Mouse (Mus musculus) embryonic facial prominence, embryonic 14.5 days (tissue): ENCODE results near the gene Trim31. TPM values are rescaled to one million over a fixed set of nuclear protein-coding genes. Genes with fewer than 3 reads are reported as not detected.
"Not testable (repeated sequence)": the region's sequence is repeated elsewhere in the genome, so short reads cannot be mapped to it uniquely, and the experiment has no call there.

Experiments used
- ATAC-seq: fragments of 200-750 bp; cut with Nextera tagmentation; 2 replicates; pipeline ENCODE4 v1.8.0; 2017; ENCODE audit warnings: low read depth, moderate number of reproducible peaks, moderate TSS enrichment
- DNase-seq: peaks from one replicate; pipeline ENCODE4 v3.0.0-alpha.2; 2015; ENCODE audit warnings: low spot score
- H3K27ac ChIP-seq: fragments of 300-500 bp; sonication (generic); replicated peaks from 2 replicates; pipeline ENCODE4 v1.5.1; 2014; ENCODE audit warnings: low read depth, mild to moderate bottlenecking, low read length, moderate library complexity
- H3K27me3 ChIP-seq: fragments of 300-500 bp; sonication (generic); replicated peaks from 2 replicates; pipeline ENCODE4 v1.6.1; 2014; ENCODE audit warnings: low read length; ENCODE audit not compliant: control insufficient read depth, insufficient read depth
- H3K36me3 ChIP-seq: fragments of 300-500 bp; sonication (generic); 2 replicates; pipeline ENCODE4 v1.6.1; 2014; ENCODE audit warnings: low read length, mixed read lengths; ENCODE audit not compliant: control insufficient read depth, insufficient read depth
- H3K4me1 ChIP-seq: fragments of 300-500 bp; sonication (generic); 2 replicates; pipeline ENCODE4 v1.6.1; 2014; ENCODE audit warnings: antibody characterized with exemption, low read length; ENCODE audit not compliant: control insufficient read depth, insufficient read depth
- H3K4me2 ChIP-seq: fragments of 300-500 bp; sonication (generic); 2 replicates; pipeline ENCODE4 v1.6.1; 2014; ENCODE audit warnings: low read depth, mild to moderate bottlenecking, low read length, moderate library complexity, mixed read lengths
- H3K4me3 ChIP-seq: fragments of 300-500 bp; sonication (generic); 2 replicates; pipeline ENCODE4 v1.5.1; 2014; ENCODE audit warnings: low read depth, mild to moderate bottlenecking, low read length
- H3K9ac ChIP-seq: fragments of 300-500 bp; sonication (generic); 2 replicates; pipeline ENCODE4 v1.6.1; 2014; ENCODE audit warnings: low read depth, mild to moderate bottlenecking, low read length, moderate library complexity, mixed read lengths
- H3K9me3 ChIP-seq: fragments of 300-500 bp; sonication (generic); 2 replicates; pipeline ENCODE4 v1.6.1; 2016; ENCODE audit warnings: low read length; ENCODE audit not compliant: control insufficient read depth
- WGBS: fragments of 180-500 bp; shearing (Covaris S2); extraction: QIAGEN DNeasy Blood & Tissue Kit; methylation state at CpG from one replicate; pipeline ENCODE4 v1.1.7; 2014; 5-methylcytosine and 5-hydroxymethylcytosine counted together
- polyA plus RNA-seq: library from polyadenylated mRNA; unstranded; fragments of >200 nt; fragmentation: Nextera tagmentation; extraction: Ambion mirVana; gene quantifications from 2 replicates; pipeline ENCODE4 v1.2.1, GENCODE M21; 2014

The Trim31 gene
- polyA plus RNA-seq, 1 experiment from 2014 or later, result not detected

DNA sequence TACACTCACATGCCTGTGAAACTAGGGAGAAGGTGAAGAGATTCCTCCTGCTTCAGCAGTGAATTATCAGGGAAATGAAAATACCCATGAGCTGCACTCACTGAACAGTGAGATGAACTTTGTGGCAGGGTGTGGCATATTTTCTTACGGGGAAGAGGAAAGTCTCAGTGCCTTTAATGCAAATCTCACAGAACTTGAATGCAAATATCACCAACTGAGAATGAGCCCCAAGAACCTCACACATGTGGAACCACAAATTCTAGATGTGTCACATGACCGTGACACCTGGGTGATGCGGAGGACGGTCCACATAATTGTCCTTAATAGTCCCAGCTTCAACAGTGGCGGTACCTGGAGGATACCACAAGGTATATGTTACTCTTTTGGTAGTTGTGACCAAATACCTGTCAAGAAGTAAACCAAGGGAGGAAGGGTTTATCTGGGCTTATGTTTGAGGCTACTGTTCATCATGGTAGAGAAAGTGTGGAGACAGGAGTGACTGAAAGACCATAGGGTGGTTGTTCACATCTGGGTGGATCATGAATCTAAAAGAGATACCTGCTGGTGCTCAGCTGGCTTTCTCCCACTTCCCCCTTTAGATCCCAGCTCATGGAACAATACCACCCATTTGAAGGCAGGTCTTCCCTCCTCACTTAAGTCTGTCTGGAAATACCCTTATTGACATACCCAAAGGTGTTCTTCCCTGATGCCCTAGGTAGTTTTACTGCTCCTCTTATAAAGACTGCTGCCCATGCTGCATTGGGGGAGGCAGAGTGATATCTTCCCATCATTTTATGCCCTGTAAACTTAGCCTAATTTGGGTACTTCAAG lies 7.6 kb upstream of the Trim31 start, which contains the start of gene Trim40:
Gene Trim40, minus strand, starts transcription at position 51 of the 831 bp plus-strand sequence.
- Histone ChIP-seq H3K9me3 (no peaks in the 10 kb centered on the region), H3K9ac (no peak within 1 kb of the TSS), H3K27ac (no peak within 1 kb of the TSS), H3K4me1 (no peaks in the 10 kb centered on the region), H3K36me3 (no peaks in the 10 kb centered on the region), H3K27me3 (0 out of 2 replicates have a peak, but pooled peaks cover 4% of the 10 kb centered on the region), H3K4me2 (no peak within 1 kb of the TSS), H3K4me3 (no peak within 1 kb of the TSS)
- DNase-seq (no peak), ATAC-seq (no peak)
- 80% methylated on average over 5 of the region's 5 CpGs for WGBS

DNA sequence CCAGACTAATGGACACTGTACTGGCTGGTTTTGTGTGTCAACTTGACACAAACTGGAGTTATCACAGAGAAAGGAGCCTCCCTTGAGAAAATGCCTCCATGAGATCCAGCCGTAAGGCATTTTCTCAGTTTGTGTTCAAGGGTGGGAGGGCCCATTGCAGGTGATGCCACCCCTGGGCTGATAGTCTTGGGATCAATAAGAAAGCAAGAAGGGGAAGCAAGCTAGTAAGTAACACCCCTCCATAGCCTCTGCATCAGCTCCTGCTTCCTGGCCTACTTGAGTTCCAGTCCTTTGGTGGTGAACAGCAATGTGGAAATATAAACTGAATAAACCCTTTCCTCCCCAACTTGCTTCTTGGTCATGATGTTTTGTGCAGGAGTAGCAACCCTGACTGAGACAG lies 6.4 kb upstream of the Trim31 start:
- not testable (repeated sequence) for H3K4me3 ChIP-seq, H3K27ac ChIP-seq, H3K9me3 ChIP-seq, H3K4me2 ChIP-seq, ATAC-seq, H3K27me3 ChIP-seq, H3K4me1 ChIP-seq, H3K9ac ChIP-seq, H3K36me3 ChIP-seq, DNase-seq
- WGBS, result 90% methylated on average over 1 of the region's 1 CpGs

- Histone ChIP-seq H3K9me3 (no peaks in the 10 kb centered on the region), H3K9ac (no peak overlapping the region), H3K4me2 (no peak overlapping the region), H3K27me3 (0 out of 2 replicates have a peak, but pooled peaks cover 4% of the 10 kb centered on the region), H3K27ac (no peak overlapping the region), H3K4me1 (no peaks in the 10 kb centered on the region), H3K36me3 (no peaks in the 10 kb centered on the region), H3K4me3 (no peak overlapping the region)
- DNase-seq (peak; percentile 66), ATAC-seq (no peak)
- WGBS, result 11% methylated on average over 2 of the region's 2 CpGs
Observed at GRCm38 (mm10) chr17:36892362-36892761, 5.6 kb upstream of the Trim31 start.

- no peaks in the 10 kb centered on the region for H3K36me3 ChIP-seq
- WGBS, result 67% methylated on average over 5 of the region's 5 CpGs
- no peak overlapping the region for H3K27ac ChIP-seq
- no peak for DNase-seq
- no peak overlapping the region for H3K4me3 ChIP-seq
- no peak overlapping the region for H3K4me2 ChIP-seq
- no peak overlapping the region for H3K9ac ChIP-seq
- 0 out of 2 replicates have a peak, but pooled peaks cover 4% of the 10 kb centered on the region for H3K27me3 ChIP-seq
- no peaks in the 10 kb centered on the region for H3K4me1 ChIP-seq
- no peaks in the 10 kb centered on the region for H3K9me3 ChIP-seq
- ATAC-seq, result no peak
Observed at GRCm38 (mm10) chr17:36893387-36893786, 4.5 kb upstream of the Trim31 start.

DNA sequence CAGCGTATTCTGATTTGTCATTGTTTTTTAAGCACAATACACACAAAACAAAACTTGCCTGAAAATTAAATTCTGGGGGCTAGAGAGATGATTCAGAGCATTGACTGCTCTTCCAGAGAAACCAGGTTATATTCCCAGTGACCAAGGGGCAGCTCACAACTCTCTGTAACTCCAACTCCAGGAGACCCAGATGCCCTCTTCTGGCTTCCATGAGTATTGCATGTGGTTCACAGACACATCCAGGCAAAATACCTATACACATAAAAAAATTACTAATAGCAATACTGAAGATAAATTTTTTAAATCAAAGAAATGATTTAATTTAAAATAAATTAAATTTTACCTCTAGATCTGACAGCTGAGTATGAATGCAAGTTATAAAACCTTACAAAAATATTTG lies 1.3 kb upstream of the Trim31 start:
- Histone ChIP-seq H3K27me3 (no peaks in the 10 kb centered on the region), H3K36me3 (no peaks in the 10 kb centered on the region), H3K27ac (no peak overlapping the region), H3K4me2 (no peak overlapping the region), H3K4me3 (no peak overlapping the region), H3K9ac (no peak overlapping the region), H3K4me1 (no peaks in the 10 kb centered on the region), H3K9me3 (no peaks in the 10 kb centered on the region)
- DNase-seq (peak; percentile 23), ATAC-seq (no peak)
- WGBS, result 82% methylated on average over 1 of the region's 1 CpGs

DNA sequence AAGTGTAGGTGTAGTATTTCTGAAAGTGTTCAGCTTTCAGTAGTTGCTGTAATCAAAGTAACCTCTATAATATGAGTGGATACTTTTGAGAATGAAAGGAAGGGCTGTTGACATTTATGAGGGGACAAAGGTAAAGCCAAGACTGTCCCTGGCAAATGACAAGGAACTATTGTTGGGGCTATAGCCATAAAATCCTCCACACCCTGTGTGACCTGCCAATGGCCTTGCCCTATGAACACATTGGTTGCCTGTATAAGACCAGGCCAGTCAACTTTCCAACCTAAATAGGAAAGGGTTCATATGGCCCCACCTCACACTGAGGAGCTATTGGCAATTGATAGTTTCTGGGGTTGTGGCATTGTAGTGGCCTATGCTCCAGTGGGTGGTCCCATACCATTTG lies 853 bp upstream of the Trim31 start:
- no peak for ATAC-seq
- Histone ChIP-seq H3K27ac (no peak overlapping the region), H3K9me3 (no peaks in the 10 kb centered on the region), H3K4me2 (no peak overlapping the region), H3K9ac (no peak overlapping the region), H3K27me3 (no peaks in the 10 kb centered on the region), H3K4me1 (no peaks in the 10 kb centered on the region), H3K4me3 (no peak overlapping the region), H3K36me3 (no peaks in the 10 kb centered on the region)
- no peak for DNase-seq

GRCm38 (mm10) chr17:36899376-36899775 lies 1.5 kb downstream of the Trim31 start:
- H3K36me3 ChIP-seq, result no peaks in the 10 kb centered on the region
- no peaks in the 10 kb centered on the region for H3K27me3 ChIP-seq

DNA sequence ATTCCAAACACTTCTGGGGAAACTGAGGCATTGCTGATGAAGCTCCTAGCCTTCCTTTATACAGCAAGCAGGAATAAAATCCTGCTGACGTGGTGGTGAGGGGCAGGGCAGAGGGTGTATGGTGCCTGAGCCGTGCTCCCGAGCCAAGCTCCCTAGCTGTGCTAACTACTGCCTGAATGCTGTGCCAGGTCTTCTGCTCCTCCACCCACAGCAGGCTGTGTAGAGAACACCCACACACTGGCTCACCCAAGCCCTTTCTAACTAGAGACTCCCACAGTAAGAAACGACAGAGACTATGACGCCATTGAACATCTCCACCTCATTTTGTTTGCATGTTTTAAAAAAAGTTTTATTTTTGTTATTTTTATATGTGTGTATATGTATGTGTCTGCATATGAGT lies 2.1 kb downstream of the Trim31 start:
- ATAC-seq (no peak), DNase-seq (no peak)
- Histone ChIP-seq H3K4me3 (no peak overlapping the region), H3K4me1 (no peaks in the 10 kb centered on the region), H3K36me3 (no peaks in the 10 kb centered on the region), H3K9me3 (no peaks in the 10 kb centered on the region), H3K27me3 (no peaks in the 10 kb centered on the region), H3K27ac (no peak overlapping the region), H3K9ac (no peak overlapping the region), H3K4me2 (no peak overlapping the region)
- WGBS, result 85% methylated on average over 5 of the region's 5 CpGs

More at GRCm38 (mm10) chr17:36899376-36899775, 1.5 kb downstream of the Trim31 start:
- DNase-seq, result no peak
- WGBS, result 80% methylated on average over 4 of the region's 4 CpGs
- no peak for ATAC-seq
- Histone ChIP-seq H3K4me1 (no peaks in the 10 kb centered on the region), H3K27ac (no peak overlapping the region), H3K9ac (no peak overlapping the region), H3K9me3 (no peaks in the 10 kb centered on the region), H3K4me3 (no peak overlapping the region), H3K4me2 (no peak overlapping the region)

DNA sequence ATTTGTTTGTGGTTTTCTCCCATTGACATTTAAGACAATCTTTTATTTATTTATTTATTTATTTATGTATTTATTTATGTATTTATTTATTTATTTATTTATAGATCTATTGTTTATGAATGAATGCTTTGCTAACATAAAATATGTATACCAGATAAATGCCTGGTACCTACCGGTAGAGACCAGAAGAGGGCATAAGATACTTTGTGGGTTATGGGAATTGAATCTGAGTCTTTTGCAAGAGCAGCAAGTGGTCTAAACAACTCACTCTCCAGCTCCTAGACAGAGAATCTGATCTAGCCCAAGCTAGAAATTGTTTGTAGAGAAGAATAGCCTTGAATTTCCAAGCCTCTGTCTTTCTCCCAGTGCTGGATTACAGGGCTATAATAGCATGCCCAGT lies 2.8 kb downstream of the Trim31 start:
- 28% methylated on average over 1 of the region's 1 CpGs for WGBS
- DNase-seq, result no peak

More for the DNA sequence above, 2.8 kb downstream of the Trim31 start:
- H3K27me3 ChIP-seq, result no peaks in the 10 kb centered on the region
- H3K27ac ChIP-seq, result no peak overlapping the region
- H3K4me2 ChIP-seq, result no peak overlapping the region
- no peaks in the 10 kb centered on the region for H3K36me3 ChIP-seq
- no peak for ATAC-seq
- no peak overlapping the region for H3K4me3 ChIP-seq
- no peak overlapping the region for H3K9ac ChIP-seq
- H3K9me3 ChIP-seq, result no peaks in the 10 kb centered on the region
- no peaks in the 10 kb centered on the region for H3K4me1 ChIP-seq
